Mouse (Mus musculus): ENCODE data around the gene Moap1. TPM values are rescaled to one million over a fixed set of nuclear protein-coding genes. Genes with fewer than 3 reads are reported as not detected.

Moap1 gene
- polyA plus RNA-seq, 1 experiment from 2014 or later, result 68.4 TPM

- 89% methylated on average over 3 of the region's 3 CpGs for WGBS
- no peak for ATAC-seq (ENCODE audit: low FRiP score, low read depth)
- no peaks in the 10 kb centered on the region for H3K27me3 ChIP-seq
- no peak overlapping the region for H3K27ac ChIP-seq (replicated peaks)
- no peak overlapping the region for H3K9ac ChIP-seq
- no peak overlapping the region for H3K4me2 ChIP-seq
- no peak overlapping the region for H3K4me3 ChIP-seq
- H3K36me3 ChIP-seq, result peaks cover 29% of the 10 kb centered on the region
- H3K4me1 ChIP-seq (replicated peaks), result peaks cover 21% of the 10 kb centered on the region
- H3K9me3 ChIP-seq, result no peaks in the 10 kb centered on the region
Measured at GRCm38 (mm10) chr12:102761668-102762067, 18.2 kb upstream of the Moap1 start.

GRCm38 (mm10) chr12:102758936-102759335, 15.5 kb upstream of the Moap1 start:
- Histone ChIP-seq H3K4me3 (peak overlapping the region; percentile 89), H3K27me3 (no peaks in the 10 kb centered on the region), H3K9ac (peak overlapping the region; percentile 87), H3K27ac (replicated peaks) (no peak overlapping the region), H3K4me2 (peak overlapping the region; percentile 83), H3K36me3 (peaks cover 11% of the 10 kb centered on the region), H3K4me1 (replicated peaks) (peaks cover 30% of the 10 kb centered on the region), H3K9me3 (no peaks in the 10 kb centered on the region)
- no peak for ATAC-seq (ENCODE audit: low FRiP score, low read depth)
- 0% methylated on average over 5 of the region's 5 CpGs for WGBS

GRCm38 (mm10) chr12:102758403-102758756, 14.9 kb upstream of the Moap1 start, which contains the start of gene Gm20604:
TSS of gene Gm20604 (minus strand) at chr12:102758672.
- H3K27ac ChIP-seq (replicated peaks), result peak within 1 kb of the TSS; percentile 87
- H3K27me3 ChIP-seq, result no peaks in the 10 kb centered on the region
- peaks cover 8% of the 10 kb centered on the region; the same call in 1 of the 2 replicates for H3K36me3 ChIP-seq
- H3K9ac ChIP-seq, result peak within 1 kb of the TSS; percentile 87
- WGBS, result under 1% methylated on average over 10 of the region's 10 CpGs
- no peak for ATAC-seq (ENCODE audit: low FRiP score, low read depth)
- peak within 1 kb of the TSS; percentile 89 for H3K4me3 ChIP-seq
- H3K9me3 ChIP-seq, result no peaks in the 10 kb centered on the region
- peaks cover 30% of the 10 kb centered on the region for H3K4me1 ChIP-seq (replicated peaks)
- H3K4me2 ChIP-seq, result peak within 1 kb of the TSS; percentile 83

- peaks cover 30% of the 10 kb centered on the region for H3K4me1 ChIP-seq (replicated peaks)
- peak within 1 kb of the TSS; percentile 87 for H3K9ac ChIP-seq
- under 1% methylated on average over 73 of the region's 73 CpGs for WGBS
- peak within 1 kb of the TSS; percentile 83 for H3K4me2 ChIP-seq
- ATAC-seq (ENCODE audit: low FRiP score, low read depth), result peak; percentile 98
- H3K9me3 ChIP-seq, result no peaks in the 10 kb centered on the region
- H3K36me3 ChIP-seq, result peaks cover 7% of the 10 kb centered on the region; the same call in 1 of the 2 replicates
- peak within 1 kb of the TSS; percentile 87 for H3K27ac ChIP-seq (replicated peaks)
- no peaks in the 10 kb centered on the region for H3K27me3 ChIP-seq
- peak within 1 kb of the TSS; percentile 89 for H3K4me3 ChIP-seq
Measured at GRCm38 (mm10) chr12:102757689-102758402, 14.4 kb upstream of the Moap1 start, which contains the start of the genes Gm28051, Gon7 and Ubr7. TSS of gene Gm28051 (minus strand) at chr12:102757765. TSS of gene Gon7 (minus strand) at chr12:102757803. TSS of gene Ubr7 (plus strand) at chr12:102757967.

GRCm38 (mm10) chr12:102757055-102757688, 13.7 kb upstream of the Moap1 start:
- no peaks in the 10 kb centered on the region for H3K9me3 ChIP-seq
- peaks cover 30% of the 10 kb centered on the region for H3K4me1 ChIP-seq (replicated peaks)
- peak overlapping the region; percentile 89 for H3K4me3 ChIP-seq
- WGBS, result 1% methylated on average over 46 of the region's 46 CpGs
- H3K9ac ChIP-seq, result peak overlapping the region; percentile 62
- peak overlapping the region; percentile 83 for H3K4me2 ChIP-seq
- peak overlapping the region; percentile 87 for H3K27ac ChIP-seq (replicated peaks)
- ATAC-seq (ENCODE audit: low FRiP score, low read depth), result no peak; the same call in 1 of the 2 replicates
- no peaks in the 10 kb centered on the region for H3K27me3 ChIP-seq
- peaks cover 4% of the 10 kb centered on the region; the same call in 1 of the 2 replicates for H3K36me3 ChIP-seq

- no peaks in the 10 kb centered on the region for H3K9me3 ChIP-seq
- H3K27ac ChIP-seq (replicated peaks), result no peak overlapping the region
- no peaks in the 10 kb centered on the region for H3K27me3 ChIP-seq
- 81% methylated on average over 7 of the region's 7 CpGs for WGBS
- no peak for ATAC-seq (ENCODE audit: low FRiP score, low read depth)
- 0 out of 2 replicates have a peak, but pooled peaks cover 3% of the 10 kb centered on the region for H3K36me3 ChIP-seq
- H3K4me1 ChIP-seq (replicated peaks), result peaks cover 30% of the 10 kb centered on the region
- H3K4me2 ChIP-seq, result peak overlapping the region; percentile 83
- peak overlapping the region; percentile 62 for H3K9ac ChIP-seq
- peak overlapping the region; percentile 89 for H3K4me3 ChIP-seq
Measured at GRCm38 (mm10) chr12:102756304-102756703, 12.8 kb upstream of the Moap1 start.

- Histone ChIP-seq H3K4me3 (no peak overlapping the region), H3K9ac (no peak overlapping the region), H3K4me1 (replicated peaks) (peaks cover 15% of the 10 kb centered on the region), H3K27ac (replicated peaks) (no peak overlapping the region), H3K36me3 (peaks cover 6% of the 10 kb centered on the region; the same call in 1 of the 2 replicates), H3K27me3 (no peaks in the 10 kb centered on the region), H3K4me2 (no peak overlapping the region), H3K9me3 (no peaks in the 10 kb centered on the region)
- no peak for ATAC-seq (ENCODE audit: low FRiP score, low read depth)
- WGBS, result 95% methylated on average over 3 of the region's 3 CpGs
Measured at GRCm38 (mm10) chr12:102748256-102748655, 4.8 kb upstream of the Moap1 start.

GRCm38 (mm10) chr12:102744839-102745238, 1.4 kb upstream of the Moap1 start:
- Histone ChIP-seq H3K4me2 (peak overlapping the region; percentile 84; the same call in 1 of the 2 replicates), H3K36me3 (peaks cover 3% of the 10 kb centered on the region; the same call in 1 of the 2 replicates), H3K4me3 (peak overlapping the region; percentile 75; the same call in 1 of the 2 replicates), H3K9ac (no peak overlapping the region), H3K9me3 (no peaks in the 10 kb centered on the region), H3K27me3 (no peaks in the 10 kb centered on the region), H3K4me1 (replicated peaks) (peaks cover 30% of the 10 kb centered on the region), H3K27ac (replicated peaks) (no peak overlapping the region)
- no peak for ATAC-seq (ENCODE audit: low FRiP score, low read depth)
- 60% methylated on average over 6 of the region's 6 CpGs for WGBS

GRCm38 (mm10) chr12:102743036-102743588, 349 bp downstream of the Moap1 start:
- peaks cover 3% of the 10 kb centered on the region; the same call in 1 of the 2 replicates for H3K36me3 ChIP-seq
- peak; percentile 80 for ATAC-seq (ENCODE audit: low FRiP score, low read depth)
- peaks cover 30% of the 10 kb centered on the region for H3K4me1 ChIP-seq (replicated peaks)
- peak overlapping the region; percentile 84 for H3K4me2 ChIP-seq
- peak overlapping the region; percentile 94 for H3K27ac ChIP-seq (replicated peaks)
- peak overlapping the region; percentile 75 for H3K4me3 ChIP-seq
- no peaks in the 10 kb centered on the region for H3K27me3 ChIP-seq
- no peaks in the 10 kb centered on the region for H3K9me3 ChIP-seq
- peak overlapping the region; percentile 86 for H3K9ac ChIP-seq
- under 1% methylated on average over 33 of the region's 33 CpGs for WGBS

- H3K36me3 ChIP-seq, result 0 out of 2 replicates have a peak, but pooled peaks cover 3% of the 10 kb centered on the region
- H3K9ac ChIP-seq, result no peak overlapping the region
- no peaks in the 10 kb centered on the region for H3K27me3 ChIP-seq
- peaks cover 30% of the 10 kb centered on the region for H3K4me1 ChIP-seq (replicated peaks)
- no peak overlapping the region for H3K4me3 ChIP-seq
- ATAC-seq (ENCODE audit: low FRiP score, low read depth), result no peak
- H3K4me2 ChIP-seq, result peak overlapping the region; percentile 84
- no peak overlapping the region for H3K27ac ChIP-seq (replicated peaks)
- no peaks in the 10 kb centered on the region for H3K9me3 ChIP-seq
- WGBS, result 90% methylated on average over 7 of the region's 7 CpGs
Measured at GRCm38 (mm10) chr12:102742056-102742455, 1.4 kb downstream of the Moap1 start.

- WGBS, result 67% methylated on average over 3 of the region's 3 CpGs
Measured at GRCm38 (mm10) chr12:102740285-102740684, 3.2 kb downstream of the Moap1 start.

GRCm38 (mm10) chr12:102739096-102739495, 4.4 kb downstream of the Moap1 start:
- Histone ChIP-seq H3K9me3 (no peaks in the 10 kb centered on the region), H3K9ac (no peak overlapping the region), H3K27ac (replicated peaks) (no peak overlapping the region), H3K36me3 (no peaks in the 10 kb centered on the region), H3K4me3 (no peak overlapping the region), H3K4me1 (replicated peaks) (peaks cover 17% of the 10 kb centered on the region), H3K4me2 (no peak overlapping the region), H3K27me3 (no peaks in the 10 kb centered on the region)
- 86% methylated on average over 5 of the region's 5 CpGs for WGBS
- no peak for ATAC-seq (ENCODE audit: low FRiP score, low read depth)

More at GRCm38 (mm10) chr12:102740285-102740684, 3.2 kb downstream of the Moap1 start:
- peaks cover 28% of the 10 kb centered on the region for H3K4me1 ChIP-seq (replicated peaks)
- no peaks in the 10 kb centered on the region for H3K27me3 ChIP-seq
- H3K9ac ChIP-seq, result no peak overlapping the region
- no peak overlapping the region for H3K27ac ChIP-seq (replicated peaks)
- H3K4me3 ChIP-seq, result no peak overlapping the region
- no peak overlapping the region for H3K4me2 ChIP-seq
- ATAC-seq (ENCODE audit: low FRiP score, low read depth), result no peak
- H3K36me3 ChIP-seq, result no peaks in the 10 kb centered on the region
- no peaks in the 10 kb centered on the region for H3K9me3 ChIP-seq

All from hindbrain, embryonic 15.5 days (tissue).